Mouse (Mus musculus) hindbrain, embryonic 16.5 days (tissue): ENCODE data around the gene Dlx3. TPM values are rescaled to one million over a fixed set of nuclear protein-coding genes. Genes with fewer than 3 reads are reported as not detected.

ENCODE experiments used
- ATAC-seq: fragments of 200-750 bp; cut with Nextera tagmentation; 2 replicates; pipeline ENCODE4 v1.8.0; 2017; ENCODE audit warnings: moderate TSS enrichment, moderate library complexity
- H3K27ac ChIP-seq: fragments of 300-500 bp; sonication (generic); 2 replicates; pipeline ENCODE4 v1.5.1; 2014; ENCODE audit warnings: low read depth, mild to moderate bottlenecking, control low read depth, low read length, moderate library complexity
- H3K27me3 ChIP-seq: fragments of 300-500 bp; sonication (generic); replicated peaks from 2 replicates; pipeline ENCODE4 v1.6.1; 2014; ENCODE audit warnings: low read length; ENCODE audit not compliant: control insufficient read depth, insufficient read depth
- H3K36me3 ChIP-seq: fragments of 300-500 bp; sonication (generic); 2 replicates; pipeline ENCODE4 v1.6.1; 2014; ENCODE audit warnings: mild to moderate bottlenecking, low read length, moderate library complexity, mixed read lengths; ENCODE audit not compliant: control insufficient read depth, insufficient read depth
- H3K4me1 ChIP-seq: fragments of 300-500 bp; sonication (generic); 2 replicates; pipeline ENCODE4 v1.6.1; 2014; ENCODE audit warnings: low read depth, low read length; ENCODE audit not compliant: control insufficient read depth, insufficient read depth
- H3K4me2 ChIP-seq: fragments of 300-500 bp; sonication (generic); 2 replicates; pipeline ENCODE4 v1.6.1; 2014; ENCODE audit warnings: mild to moderate bottlenecking, low read length, control low read depth, moderate library complexity
- H3K4me3 ChIP-seq: fragments of 300-500 bp; sonication (generic); 2 replicates; pipeline ENCODE4 v1.5.1; 2014; ENCODE audit warnings: mild to moderate bottlenecking, low read length, control low read depth, moderate library complexity
- H3K9ac ChIP-seq: fragments of 300-500 bp; sonication (generic); 2 replicates; pipeline ENCODE4 v1.6.1; 2014; ENCODE audit warnings: low read depth, mild to moderate bottlenecking, control low read depth, low read length, moderate library complexity
- H3K9me3 ChIP-seq: fragments of 300-500 bp; sonication (generic); 2 replicates; pipeline ENCODE4 v1.6.1; 2014; ENCODE audit warnings: mild to moderate bottlenecking, low read length, moderate library complexity; ENCODE audit not compliant: control insufficient read depth
- WGBS: fragments of 180-500 bp; shearing (Covaris S2); extraction: QIAGEN DNeasy Blood & Tissue Kit; methylation state at CpG from one replicate; pipeline ENCODE4 v1.1.7; 2014; 5-methylcytosine and 5-hydroxymethylcytosine counted together
- polyA plus RNA-seq: library from polyadenylated mRNA; unstranded; fragments of >200 nt; fragmentation: Nextera tagmentation; extraction: Ambion mirVana; gene quantifications from 2 replicates; pipeline ENCODE4 v1.2.1, GENCODE M21; 2015

Gene Dlx3
- polyA plus RNA-seq, 1 experiment from 2014 or later = 0.19 TPM

- H3K4me1 ChIP-seq = peaks cover 7% of the 10 kb centered on the region
- H3K27me3 ChIP-seq = peaks cover 16% of the 10 kb centered on the region
- no peak overlapping the region for H3K9ac ChIP-seq
- no peak overlapping the region for H3K4me2 ChIP-seq
- WGBS = 46% methylated on average over 11 of the region's 11 CpGs
- no peaks in the 10 kb centered on the region for H3K9me3 ChIP-seq
- no peak overlapping the region for H3K4me3 ChIP-seq
- H3K27ac ChIP-seq = no peak overlapping the region
- H3K36me3 ChIP-seq = no peaks in the 10 kb centered on the region
- ATAC-seq = no peak; the same call in 1 of the 2 replicates
These were observed 8.4 kb downstream of the Dlx3 start for GRCm38 (mm10) chr11:95128359-95128758.

- peaks cover 7% of the 10 kb centered on the region for H3K4me1 ChIP-seq
- H3K9ac ChIP-seq = no peak overlapping the region
- no peaks in the 10 kb centered on the region; the same call in none of the 2 replicates for H3K27me3 ChIP-seq
- no peak overlapping the region for H3K4me3 ChIP-seq
- no peak overlapping the region for H3K27ac ChIP-seq
- no peaks in the 10 kb centered on the region for H3K9me3 ChIP-seq
- no peak overlapping the region for H3K4me2 ChIP-seq
- 80% methylated on average over 17 of the region's 17 CpGs for WGBS
- H3K36me3 ChIP-seq = no peaks in the 10 kb centered on the region
- ATAC-seq = no peak
These were observed 10.8 kb downstream of the Dlx3 start for GRCm38 (mm10) chr11:95130668-95131252.

- Histone ChIP-seq H3K4me2 (no peak overlapping the region), H3K9ac (no peak overlapping the region), H3K27ac (no peak overlapping the region), H3K27me3 (peaks cover 4% of the 10 kb centered on the region), H3K36me3 (no peaks in the 10 kb centered on the region), H3K4me3 (no peak overlapping the region), H3K4me1 (no peaks in the 10 kb centered on the region), H3K9me3 (no peaks in the 10 kb centered on the region)
- ATAC-seq = no peak
- 75% methylated on average over 6 of the region's 6 CpGs for WGBS
These were observed 13.4 kb downstream of the Dlx3 start for GRCm38 (mm10) chr11:95133321-95133720.

- no peaks in the 10 kb centered on the region for H3K36me3 ChIP-seq
- H3K9ac ChIP-seq = no peak overlapping the region
- H3K4me3 ChIP-seq = no peak overlapping the region
- no peaks in the 10 kb centered on the region for H3K9me3 ChIP-seq
- no peak for ATAC-seq
- no peak overlapping the region for H3K4me2 ChIP-seq
- H3K4me1 ChIP-seq = no peaks in the 10 kb centered on the region
- H3K27me3 ChIP-seq = peaks cover 35% of the 10 kb centered on the region
- no peak overlapping the region for H3K27ac ChIP-seq
- 24% methylated on average over 5 of the region's 6 CpGs for WGBS
These were observed 17.4 kb downstream of the Dlx3 start for GRCm38 (mm10) chr11:95137281-95137680.

GRCm38 (mm10) chr11:95139871-95140270, 20.0 kb downstream of the Dlx3 start:
- no peak overlapping the region for H3K9ac ChIP-seq
- no peak for ATAC-seq
- WGBS = 61% methylated on average over 5 of the region's 5 CpGs
- peaks cover 6% of the 10 kb centered on the region for H3K4me1 ChIP-seq
- no peak overlapping the region for H3K4me3 ChIP-seq
- H3K27ac ChIP-seq = no peak overlapping the region
- H3K4me2 ChIP-seq = no peak overlapping the region
- H3K27me3 ChIP-seq = peaks cover 53% of the 10 kb centered on the region
- H3K9me3 ChIP-seq = no peaks in the 10 kb centered on the region
- no peaks in the 10 kb centered on the region for H3K36me3 ChIP-seq

- Histone ChIP-seq H3K4me1 (peaks cover 19% of the 10 kb centered on the region), H3K4me3 (no peak overlapping the region), H3K4me2 (no peak overlapping the region), H3K9ac (no peak overlapping the region), H3K36me3 (no peaks in the 10 kb centered on the region), H3K27ac (no peak overlapping the region), H3K9me3 (no peaks in the 10 kb centered on the region), H3K27me3 (peaks cover 73% of the 10 kb centered on the region)
- WGBS = 15% methylated on average over 10 of the region's 10 CpGs
- no peak for ATAC-seq
These were observed 22.3 kb downstream of the Dlx3 start for GRCm38 (mm10) chr11:95142258-95142657.

- peak overlapping the region; percentile 10; the same call in 1 of the 2 replicates for H3K4me2 ChIP-seq
- no peak for ATAC-seq
- H3K9ac ChIP-seq = no peak overlapping the region
- no peaks in the 10 kb centered on the region for H3K9me3 ChIP-seq
- H3K4me3 ChIP-seq = 0 out of 2 replicates have a peak overlapping the region, but pooled peaks have one; percentile 12
- WGBS = 2% methylated on average over 39 of the region's 39 CpGs
- peaks cover 81% of the 10 kb centered on the region for H3K27me3 ChIP-seq
- peaks cover 19% of the 10 kb centered on the region for H3K4me1 ChIP-seq
- no peaks in the 10 kb centered on the region for H3K36me3 ChIP-seq
- no peak overlapping the region for H3K27ac ChIP-seq
These were observed 23.2 kb downstream of the Dlx3 start for GRCm38 (mm10) chr11:95142980-95143575.

- Histone ChIP-seq H3K9me3 (no peaks in the 10 kb centered on the region), H3K27me3 (peaks cover 83% of the 10 kb centered on the region), H3K4me2 (no peak overlapping the region), H3K9ac (no peak overlapping the region), H3K36me3 (no peaks in the 10 kb centered on the region), H3K27ac (no peak overlapping the region), H3K4me1 (peaks cover 19% of the 10 kb centered on the region), H3K4me3 (no peak overlapping the region)
- no peak for ATAC-seq
- 7% methylated on average over 4 of the region's 4 CpGs for WGBS
These were observed 23.7 kb downstream of the Dlx3 start for GRCm38 (mm10) chr11:95143663-95144062.

GRCm38 (mm10) chr11:95144091-95144945, 24.4 kb downstream of the Dlx3 start:
- Histone ChIP-seq H3K4me2 (no peak overlapping the region), H3K27ac (no peak overlapping the region), H3K36me3 (no peaks in the 10 kb centered on the region), H3K4me3 (no peak overlapping the region; the same call in 1 of the 2 replicates), H3K9ac (no peak overlapping the region), H3K4me1 (peaks cover 19% of the 10 kb centered on the region), H3K9me3 (no peaks in the 10 kb centered on the region), H3K27me3 (peaks cover 83% of the 10 kb centered on the region)
- ATAC-seq = no peak
- 10% methylated on average over 9 of the region's 9 CpGs for WGBS
